Mouse (Mus musculus) thymus, postnatal 10 days (tissue): ENCODE results near the gene Gpr85.

Source experiments
- DNase-seq, 2 experiments: peaks; one replicate each; pipeline ENCODE4 v3.0.0; 2021; ENCODE audit warnings: low spot score in 2 of 2

Gene Gpr85

GRCm38 (mm10) chr6:13816661-13817060, 23.1 kb downstream of the Gpr85 start:
- DNase-seq = no peak

GRCm38 (mm10) chr6:13812157-13812556, 27.6 kb downstream of the Gpr85 start:
- DNase-seq = no peak

DNA sequence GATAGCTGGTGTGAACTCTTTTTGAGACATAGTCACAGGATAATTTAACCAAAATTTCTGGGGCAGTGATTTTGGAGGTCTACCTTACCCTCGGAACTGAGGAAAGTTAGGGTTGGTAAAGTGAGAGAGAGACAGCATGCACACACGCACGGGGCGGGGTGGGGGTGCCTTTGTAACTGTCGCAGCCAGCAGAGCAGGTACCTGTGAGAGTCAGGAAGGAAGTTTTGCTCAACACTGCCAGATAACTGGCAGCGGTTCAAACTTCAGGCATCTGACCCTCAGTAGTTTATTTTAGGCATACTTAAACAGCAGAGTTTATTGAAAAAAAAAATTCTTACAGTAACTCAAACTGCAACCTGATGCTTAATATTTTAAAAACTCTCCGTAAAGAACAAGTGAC, 39.7 kb downstream of the Gpr85 start:
- DNase-seq = no peak

GRCm38 (mm10) chr6:13797389-13797788, 42.4 kb downstream of the Gpr85 start:
- DNase-seq = no peak
